Mouse (Mus musculus) fibroblast of lung, adult 2 months (primary cell): ENCODE results near the gene Th.
A peak's percentile ranks its signal among the peaks of the same experiment; 100 is the strongest.

ENCODE experiments used
- DNase-seq: peaks from one replicate; pipeline ENCODE4 v3.0.0-alpha.2; 2011; ENCODE audit warnings: low read depth

The Th gene

GRCm38 (mm10) chr7:142901774-142902173 lies 29.2 kb downstream of the Th start:
- no peak for DNase-seq

GRCm38 (mm10) chr7:142899872-142900271 lies 31.1 kb downstream of the Th start:
- no peak for DNase-seq

DNA sequence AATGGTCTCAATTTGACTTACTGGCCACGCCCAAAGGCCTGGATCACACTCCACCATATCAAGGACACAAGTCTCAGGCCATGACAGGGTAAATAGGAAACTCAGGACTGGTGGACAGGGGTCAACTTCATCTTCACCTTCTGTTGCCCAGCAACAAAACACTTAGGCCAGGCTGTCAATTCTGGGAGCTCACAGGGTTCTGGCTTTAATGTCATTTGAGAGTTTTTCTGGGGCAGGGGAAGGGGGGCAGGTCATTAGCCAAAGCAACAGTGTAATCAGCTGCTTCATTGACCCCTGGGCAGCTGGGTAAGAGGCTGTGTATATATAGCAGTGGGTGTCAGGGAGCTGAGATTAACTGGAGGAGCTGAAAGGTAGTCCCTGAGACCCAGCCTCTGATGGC lies 33.5 kb downstream of the Th start:
- DNase-seq: no peak

GRCm38 (mm10) chr7:142895901-142896665 lies 34.8 kb downstream of the Th start:
- no peak for DNase-seq

DNA sequence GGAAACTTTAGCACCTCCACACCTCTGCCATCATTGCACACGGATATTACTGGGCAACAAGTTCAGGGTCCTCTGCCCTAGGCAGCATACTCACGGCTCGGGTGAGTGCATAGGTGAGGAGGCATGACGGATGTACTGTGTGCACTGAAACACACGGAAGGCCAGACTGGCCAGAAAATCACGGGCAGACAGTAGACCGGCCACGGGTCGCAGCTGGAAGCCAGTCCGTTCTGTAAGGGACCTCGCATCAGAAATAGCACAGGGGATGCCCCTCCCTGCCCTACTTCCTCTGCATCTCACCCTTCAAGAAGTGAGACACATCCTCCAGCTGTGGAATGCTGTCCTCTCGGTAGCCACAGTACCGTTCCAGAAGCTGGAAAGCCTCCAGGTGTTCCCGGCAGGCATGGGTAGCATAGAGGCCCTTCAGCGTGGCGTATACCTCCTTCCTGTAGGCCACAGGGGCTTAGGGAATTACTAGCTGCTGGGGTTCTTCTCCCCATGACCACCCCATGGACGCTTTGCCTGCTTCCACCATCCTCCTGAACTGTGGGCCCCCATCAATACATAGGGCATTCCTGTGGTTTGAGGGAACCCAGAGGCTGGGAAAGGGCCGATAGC lies 35.6 kb downstream of the Th start:
- no peak for DNase-seq

GRCm38 (mm10) chr7:142894669-142895068 lies 36.3 kb downstream of the Th start:
- DNase-seq: peak; percentile 71

- no peak for DNase-seq
Observed at GRCm38 (mm10) chr7:142893721-142894639, 36.9 kb downstream of the Th start.

DNA sequence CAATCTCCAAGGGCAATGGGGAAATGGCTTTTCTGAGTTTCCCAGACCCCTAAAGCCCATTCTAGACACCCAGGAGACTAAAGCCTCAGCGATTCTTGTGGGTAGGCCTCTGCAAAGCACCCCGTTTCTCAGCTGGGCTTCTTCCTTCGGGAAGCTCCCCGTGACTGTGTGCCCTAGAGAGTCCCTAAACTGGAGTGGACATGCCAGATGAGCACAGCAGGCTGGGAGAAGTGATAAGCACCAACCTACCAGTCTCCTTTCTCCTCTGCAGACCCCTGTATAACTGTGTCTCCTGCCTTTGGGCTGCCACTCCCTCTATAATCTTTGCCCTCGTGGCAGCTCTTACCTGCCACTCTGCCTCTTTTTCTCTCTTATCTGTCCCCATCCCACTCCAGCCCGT lies 37.6 kb downstream of the Th start:
- DNase-seq: no peak

GRCm38 (mm10) chr7:142869419-142870163 lies 61.3 kb downstream of the Th start:
- DNase-seq: no peak

- peak; percentile 44 for DNase-seq
Observed at GRCm38 (mm10) chr7:142850681-142851080, 80.2 kb downstream of the Th start.
